Mouse (Mus musculus) cerebellum, postnatal 10 days (tissue): Measurements from ENCODE around the gene Thtpa.
A peak's percentile ranks its signal among the peaks of the same experiment; 100 is the strongest.

Source experiments
- DNase-seq, 2 experiments: peaks; one replicate each; pipeline ENCODE4 v3.0.0; 2021; ENCODE audit warnings: mixed read lengths in 2 of 2

Thtpa gene

DNA sequence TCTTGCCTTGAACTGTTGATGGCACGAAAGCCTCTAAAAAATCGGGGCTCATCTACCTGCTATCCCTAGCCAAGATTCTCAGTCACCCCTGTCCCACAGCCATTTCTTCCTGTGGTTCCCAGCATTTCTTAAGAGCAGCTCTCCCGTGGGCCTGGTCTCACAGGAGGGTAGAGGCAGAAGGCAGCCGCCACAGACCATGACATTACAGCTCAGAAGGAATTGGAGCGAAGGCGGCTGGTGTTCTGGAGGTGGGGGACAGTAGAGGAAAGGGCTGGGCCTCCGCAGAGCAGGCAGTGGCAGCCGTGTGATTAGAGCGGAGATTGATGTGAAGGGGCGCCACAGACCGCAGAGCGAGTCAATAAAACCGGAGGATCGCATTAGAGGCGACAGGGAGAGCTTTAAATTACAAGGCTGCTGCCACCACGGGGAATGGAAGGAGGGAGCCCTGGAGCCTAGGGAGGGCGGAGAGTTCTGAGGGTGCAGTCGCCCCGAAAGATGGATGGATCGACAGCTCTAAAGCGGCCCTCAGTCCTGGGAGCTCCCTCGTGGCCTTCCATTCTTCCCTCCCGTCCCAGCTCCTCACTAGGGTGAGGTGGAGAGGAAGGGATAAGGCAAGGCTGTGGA, 16.1 kb upstream of the Thtpa start:
- peak in 1 of 2 experiments; percentile 55 for DNase-seq

DNA sequence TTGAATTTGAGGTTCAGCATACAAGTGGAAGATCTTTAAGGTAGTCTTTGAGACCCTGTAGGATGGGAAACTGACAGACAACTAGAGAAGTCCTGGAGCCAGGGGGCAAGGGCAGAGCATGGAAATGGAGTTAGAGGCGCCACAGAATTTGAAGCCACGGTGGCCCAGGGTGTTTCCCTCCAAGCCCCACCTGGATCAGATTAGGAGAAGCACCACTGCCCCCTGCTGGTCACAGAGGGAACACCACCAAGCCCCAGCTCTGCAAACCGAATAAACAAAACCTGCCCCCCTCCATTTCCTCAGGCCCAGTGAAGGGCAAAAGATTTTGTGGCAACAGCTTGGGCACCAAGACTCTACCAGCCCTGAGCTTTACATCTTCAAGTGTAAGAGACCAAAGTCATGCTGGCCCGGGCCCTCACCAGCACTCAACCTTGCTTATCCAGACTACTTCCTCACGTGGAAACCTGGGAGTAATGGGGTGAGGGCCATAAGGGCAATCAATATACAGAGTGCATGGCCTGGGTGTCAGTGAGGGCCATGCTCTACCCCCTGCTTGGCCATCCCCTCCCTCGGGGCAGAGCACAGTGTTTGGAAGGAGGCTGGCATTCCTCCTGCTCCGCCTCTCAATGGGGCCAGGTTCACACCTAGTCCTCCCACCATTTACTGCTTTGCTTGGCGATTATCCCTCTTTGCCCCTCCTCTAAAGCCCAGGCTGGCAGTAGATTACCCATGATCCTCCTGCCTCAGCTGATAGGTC, 15.2 kb upstream of the Thtpa start:
- DNase-seq, result peak; percentile 92 to 95

DNA sequence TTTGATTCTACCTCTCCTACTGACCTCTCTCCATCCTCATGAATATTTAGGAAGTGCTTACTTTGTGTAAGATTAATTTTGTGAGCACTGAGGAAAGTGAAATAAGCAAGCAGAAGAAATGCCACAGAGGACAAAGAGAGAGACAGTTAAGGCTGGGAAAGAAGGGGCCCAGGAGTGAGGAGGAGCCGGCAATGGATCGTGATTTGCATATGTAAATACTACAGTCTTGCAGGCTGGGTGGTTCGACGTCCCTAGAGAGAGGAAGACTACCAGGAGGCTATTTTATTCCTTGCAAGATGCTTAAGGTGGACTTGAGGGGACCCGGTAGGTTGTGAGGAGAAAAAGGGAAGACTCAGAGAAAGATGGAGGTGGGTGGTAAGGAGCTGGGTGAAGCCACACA, 13.5 kb upstream of the Thtpa start:
- DNase-seq, result no peak

DNA sequence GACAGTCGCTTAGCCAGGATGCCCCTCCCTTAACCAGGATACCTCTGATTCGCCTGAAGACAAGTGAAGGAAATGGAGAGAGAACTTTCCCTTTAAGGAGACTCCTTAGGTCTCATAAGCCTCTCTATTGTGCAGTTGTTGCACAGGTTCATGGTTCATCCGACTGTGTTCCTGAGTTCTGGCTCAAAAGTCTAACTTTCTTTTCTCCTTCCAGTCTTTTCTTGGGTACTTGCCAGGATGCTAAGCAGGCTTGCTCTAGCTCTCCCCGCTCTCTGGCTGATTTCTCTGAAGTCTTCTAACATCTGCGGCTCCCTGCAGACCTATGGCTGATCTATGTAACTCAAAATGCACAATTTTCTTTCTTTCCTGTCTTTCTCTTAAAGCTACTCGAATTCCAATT, 11.1 kb upstream of the Thtpa start:
- no peak for DNase-seq

DNA sequence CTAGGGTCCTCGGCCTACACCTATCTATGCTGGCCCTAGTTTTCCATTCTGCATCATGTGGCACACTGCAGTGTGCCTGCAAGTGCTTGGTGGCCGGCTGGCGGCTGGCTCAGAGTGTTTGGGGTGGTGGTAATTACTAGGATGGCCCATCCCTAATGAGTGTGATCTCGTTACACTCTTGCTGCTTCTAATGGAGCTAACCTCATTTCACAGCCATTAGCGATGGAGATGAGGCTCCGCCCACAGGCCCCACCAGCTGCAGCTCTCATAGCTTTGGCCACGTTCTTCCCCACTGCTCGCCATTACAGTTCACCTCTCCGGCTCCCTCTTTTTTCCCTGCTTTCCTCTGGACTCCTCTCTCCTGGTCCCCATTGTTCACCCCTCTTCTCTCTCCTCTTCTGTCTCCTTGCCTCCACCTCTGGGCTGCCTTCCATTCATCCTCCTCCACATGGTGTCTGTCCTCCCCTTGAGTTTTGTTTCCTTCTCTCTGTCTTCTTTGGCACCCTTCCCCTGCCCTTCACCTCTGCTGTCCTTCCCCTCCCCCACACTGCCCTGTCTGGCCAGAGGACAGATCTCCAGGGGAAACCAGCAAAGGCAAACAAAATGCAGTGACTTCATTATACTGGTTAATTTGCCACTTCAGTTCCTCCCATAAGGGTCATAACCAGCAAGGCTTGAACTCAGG, 9.1 kb upstream of the Thtpa start:
- peak; percentile 61 to 70 for DNase-seq

DNA sequence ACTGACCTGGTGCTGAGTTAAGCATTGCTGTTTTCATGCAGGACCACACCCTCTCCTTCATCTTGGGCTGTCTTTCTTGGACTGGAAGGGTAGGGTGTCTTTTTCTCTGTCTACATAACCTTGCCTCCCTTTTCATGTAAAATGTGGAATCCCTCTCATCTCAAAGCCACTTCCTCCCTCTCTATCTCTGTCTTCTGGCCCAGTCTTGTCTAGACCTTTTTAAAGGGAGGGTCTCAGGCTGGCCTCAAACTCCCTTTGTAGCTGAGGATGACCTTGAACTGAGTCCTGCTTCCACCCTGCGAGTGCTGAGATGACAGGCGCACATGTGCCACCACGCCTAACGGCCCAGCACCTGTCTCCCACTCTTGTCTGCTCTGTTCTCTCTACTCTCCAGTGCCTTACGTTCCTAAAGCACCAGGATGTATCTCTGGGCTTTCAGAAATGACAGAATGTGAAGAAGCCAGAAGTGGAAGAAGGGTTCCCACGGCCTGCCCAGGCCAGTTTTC, 8.5 kb upstream of the Thtpa start:
- DNase-seq, result no peak

DNA sequence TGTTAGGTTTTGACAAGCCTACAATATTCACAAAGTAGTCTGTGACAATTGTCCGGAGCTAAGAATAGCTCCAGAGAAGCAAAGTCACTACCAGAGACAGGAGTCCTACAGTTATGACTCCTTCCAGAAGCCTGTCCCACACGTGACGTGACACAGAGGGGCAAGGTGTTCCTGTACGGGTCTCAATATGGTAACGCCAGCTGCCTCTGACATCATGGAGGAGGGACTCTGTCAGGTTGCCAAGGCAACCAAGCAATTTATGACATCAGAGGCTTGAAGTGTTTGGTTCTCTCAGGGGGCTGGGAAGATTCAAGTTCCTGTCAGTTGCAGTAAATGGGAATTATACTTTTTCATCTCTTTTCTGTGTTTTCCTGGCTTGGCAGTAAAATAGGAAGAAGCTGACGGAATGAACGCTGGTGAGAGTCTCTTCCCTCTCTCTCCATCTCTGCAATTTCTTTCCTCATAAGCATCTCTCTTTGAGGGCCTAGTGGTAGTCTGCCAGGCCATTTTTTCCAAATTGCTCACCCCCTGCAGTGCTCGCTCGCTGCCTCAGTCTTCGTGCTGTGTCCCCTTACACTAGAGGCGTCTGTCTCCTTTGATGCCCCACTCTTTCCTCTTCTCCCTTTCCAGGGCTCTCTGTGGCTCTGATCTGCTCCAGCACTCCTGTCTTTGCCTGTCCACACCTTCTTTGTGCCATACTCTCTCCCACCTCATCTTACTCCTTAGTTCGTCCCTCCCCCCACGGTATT, 5.2 kb upstream of the Thtpa start:
- DNase-seq, result peak; percentile 70 to 77

DNA sequence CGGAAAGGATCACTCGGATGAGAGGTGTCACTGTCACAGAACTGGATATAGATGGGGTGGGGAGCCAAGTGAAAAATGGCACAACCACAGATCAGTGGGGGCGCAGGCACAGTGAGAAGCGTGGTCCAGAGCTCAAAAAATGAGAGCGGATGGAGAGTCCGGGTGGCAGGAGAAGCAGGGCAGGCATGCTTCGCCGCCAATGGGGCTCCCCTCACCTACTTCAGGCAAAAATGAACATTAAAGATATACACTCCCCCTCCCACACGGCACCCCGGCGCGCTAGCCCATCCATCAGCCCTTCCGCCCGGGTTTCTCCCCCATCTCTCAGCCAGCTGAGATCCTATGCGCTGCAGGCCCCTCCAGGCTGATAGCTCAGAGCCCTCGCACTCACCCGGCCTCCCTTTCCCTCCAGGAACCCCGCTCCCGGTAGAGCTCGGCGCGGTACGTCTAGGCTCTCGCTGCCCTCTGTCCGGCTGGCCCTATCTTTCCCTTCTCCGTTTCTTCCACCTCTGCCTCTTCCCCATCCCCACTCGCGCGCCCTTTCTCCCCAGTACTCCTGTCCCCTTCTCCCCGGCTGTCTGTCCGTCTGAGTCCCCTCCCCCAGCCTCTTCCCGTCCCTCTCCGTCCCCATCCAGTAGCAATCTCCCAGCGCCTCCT, 3.2 kb upstream of the Thtpa start:
- DNase-seq, result peak; percentile 75 to 77

DNA sequence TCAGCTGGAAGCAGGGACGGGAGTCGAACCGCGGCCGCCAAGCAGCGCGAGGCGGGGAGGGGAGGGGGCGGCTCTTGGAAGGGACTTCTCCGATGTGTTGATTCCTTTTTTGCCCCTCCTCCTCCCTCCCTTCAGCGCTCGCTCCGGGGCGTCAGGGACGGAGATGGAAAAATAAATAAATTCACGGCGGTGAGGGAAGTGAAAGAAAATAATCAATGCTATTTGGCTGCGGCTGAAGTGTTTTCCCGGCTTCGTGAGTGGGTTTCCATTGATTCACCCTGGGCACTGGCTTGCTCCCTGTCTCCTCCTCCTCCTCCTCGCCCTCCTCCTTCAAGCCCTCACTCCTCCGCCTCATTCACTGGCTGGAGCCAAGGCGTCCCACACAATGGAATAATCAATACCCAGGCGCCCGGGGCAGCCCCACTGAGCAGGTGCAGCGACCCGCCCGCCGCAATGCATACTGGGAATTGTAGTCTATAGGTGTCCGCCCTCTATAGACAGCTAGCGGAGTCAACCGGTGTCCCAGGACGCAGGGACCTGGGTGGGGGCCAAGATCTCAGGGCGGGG, 2.5 kb upstream of the Thtpa start, which contains the start of gene Zfhx2:
TSS of gene Zfhx2 (minus strand) at position 314 of the 567 bp plus-strand sequence.
- peak; percentile 97 to 99 for DNase-seq

DNA sequence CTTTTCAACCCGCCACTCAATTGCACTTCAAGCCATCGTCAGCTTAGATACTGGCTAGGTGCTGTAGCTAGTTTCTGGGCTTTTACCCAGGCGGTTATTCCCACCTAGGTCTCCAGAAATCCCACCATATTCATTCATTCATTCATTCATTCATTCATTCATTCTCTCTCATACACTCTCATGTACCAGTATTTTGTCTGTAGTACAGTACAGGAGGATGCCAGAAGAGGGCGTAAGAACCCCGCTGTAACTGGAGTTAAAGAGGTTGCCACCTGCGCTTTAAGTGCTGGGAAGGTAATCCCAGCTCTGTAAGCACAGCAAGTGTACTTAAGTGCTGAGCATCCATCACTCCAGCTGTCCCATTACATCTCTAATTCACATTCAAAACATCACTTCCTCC, 657 bp upstream of the Thtpa start:
- no peak for DNase-seq

DNA sequence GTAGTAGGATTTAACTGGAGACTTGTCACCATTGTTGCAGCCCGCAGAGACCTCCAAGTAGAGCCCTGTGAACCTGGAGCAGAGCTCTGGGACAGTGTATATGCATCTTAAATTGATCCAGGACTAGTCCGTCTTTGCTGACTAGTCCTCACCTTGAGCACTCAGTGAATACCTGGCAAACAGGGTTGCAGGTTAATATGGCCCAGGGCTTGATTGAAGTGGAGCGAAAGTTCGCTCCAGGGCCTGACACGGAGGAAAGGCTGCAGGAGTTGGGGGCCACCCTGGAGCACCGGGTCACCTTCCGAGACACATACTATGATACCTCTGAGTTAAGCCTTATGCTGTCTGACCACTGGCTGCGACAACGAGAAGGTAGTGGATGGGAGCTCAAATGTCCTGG, 679 bp downstream of the Thtpa start:
- DNase-seq, result no peak

DNA sequence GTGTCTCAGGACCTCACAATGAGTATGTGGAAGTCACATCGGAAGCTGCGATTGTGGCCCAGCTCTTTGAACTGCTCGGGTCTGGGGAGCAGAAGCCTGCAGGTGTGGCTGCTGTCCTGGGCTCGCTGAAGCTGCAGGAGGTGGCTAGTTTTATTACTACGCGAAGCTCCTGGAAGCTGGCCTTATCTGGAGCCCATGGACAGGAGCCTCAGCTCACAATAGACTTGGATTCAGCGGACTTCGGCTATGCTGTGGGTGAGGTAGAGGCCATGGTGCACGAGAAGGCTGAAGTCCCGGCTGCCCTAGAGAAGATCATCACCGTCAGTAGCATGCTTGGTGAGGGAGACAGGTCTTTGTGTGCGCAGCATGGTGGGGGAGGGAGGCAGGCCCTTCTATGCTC, 1.1 kb downstream of the Thtpa start:
- no peak for DNase-seq

DNA sequence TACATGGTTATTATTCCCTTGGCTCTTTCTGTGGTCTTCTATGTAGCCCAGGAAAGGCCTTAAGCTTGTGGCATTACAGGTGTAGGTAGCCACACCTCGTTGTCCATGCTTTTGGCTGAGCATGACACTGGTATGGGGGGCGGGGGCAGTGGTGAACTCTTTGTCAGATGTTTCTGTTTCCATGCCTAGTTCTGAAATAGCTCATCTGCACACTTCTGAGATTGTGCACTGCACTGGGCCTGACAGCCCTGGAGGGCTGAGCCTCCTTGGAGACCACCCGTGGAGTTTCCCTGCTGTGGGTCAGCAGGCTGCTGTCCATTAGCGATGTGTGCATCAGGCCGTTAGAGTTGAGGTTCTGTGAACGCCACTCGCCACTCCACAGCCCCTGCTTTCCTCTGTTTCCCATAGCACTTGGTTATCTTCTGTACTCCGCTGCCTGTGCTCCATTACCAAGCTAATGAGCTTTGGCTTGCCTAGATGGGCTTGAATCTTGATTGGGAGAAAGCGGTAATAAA, 2.0 kb downstream of the Thtpa start:
- DNase-seq, result no peak

DNA sequence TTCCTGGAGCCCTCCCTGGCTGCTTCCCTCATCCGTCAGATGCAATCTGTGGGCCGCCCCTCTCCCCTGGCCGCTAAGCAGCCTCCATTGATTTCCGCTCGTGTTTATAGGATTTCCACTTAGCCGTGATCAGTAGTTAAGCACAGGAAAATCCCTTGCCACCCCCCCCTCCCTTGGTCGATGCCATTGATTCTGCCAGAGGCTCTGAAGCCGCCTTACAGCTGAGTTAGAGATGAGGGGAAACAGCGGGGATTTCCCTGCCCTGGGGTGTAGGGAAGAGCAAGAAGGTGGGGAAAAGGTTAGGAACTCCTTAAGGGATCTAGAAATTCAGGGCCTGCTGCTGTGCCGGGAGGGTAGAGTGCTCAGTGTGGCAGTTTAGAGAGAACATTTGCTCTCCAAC, 3.1 kb downstream of the Thtpa start:
- DNase-seq, result no peak

DNA sequence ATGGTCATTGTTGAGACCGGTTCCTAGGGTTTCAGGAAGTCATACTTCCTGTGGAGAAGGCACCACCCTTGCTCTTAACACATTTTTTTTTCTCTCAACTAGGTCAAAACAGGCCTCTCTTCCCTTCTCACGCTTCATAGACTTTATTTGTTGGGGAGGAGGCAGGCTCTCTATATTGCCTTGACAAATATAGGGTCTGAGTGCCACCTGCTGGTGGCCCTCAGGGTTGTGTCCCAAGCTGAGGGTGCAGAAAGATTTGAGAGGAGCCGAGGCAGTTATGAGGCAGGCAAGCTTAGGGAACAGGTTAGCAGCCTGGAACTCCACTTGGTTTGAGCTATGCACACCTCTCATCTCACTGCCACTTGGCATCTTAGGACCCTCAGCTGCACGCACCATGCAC, 3.5 kb downstream of the Thtpa start:
- DNase-seq, result peak; percentile 77 to 79

DNA sequence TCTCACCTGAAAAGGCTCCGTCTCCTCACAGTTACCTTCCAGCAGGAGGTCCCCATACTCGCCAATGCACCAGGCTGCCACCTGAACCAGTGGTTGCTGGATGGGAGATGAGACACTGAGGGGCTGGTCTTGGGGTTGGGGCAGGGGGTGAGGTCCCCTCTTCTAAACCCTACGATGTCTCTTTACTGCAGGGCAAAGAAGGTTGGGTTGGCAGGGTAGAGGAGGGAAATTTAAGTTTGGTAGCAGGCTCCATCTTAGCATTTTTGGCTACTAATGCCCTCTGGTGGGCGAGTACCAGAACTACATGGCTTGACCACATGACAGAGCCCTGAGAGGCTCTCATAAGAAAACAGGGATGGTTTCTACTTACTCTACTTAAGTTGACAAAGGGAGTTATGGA, 7.0 kb downstream of the Thtpa start:
- DNase-seq, result peak; percentile 83 to 86

DNA sequence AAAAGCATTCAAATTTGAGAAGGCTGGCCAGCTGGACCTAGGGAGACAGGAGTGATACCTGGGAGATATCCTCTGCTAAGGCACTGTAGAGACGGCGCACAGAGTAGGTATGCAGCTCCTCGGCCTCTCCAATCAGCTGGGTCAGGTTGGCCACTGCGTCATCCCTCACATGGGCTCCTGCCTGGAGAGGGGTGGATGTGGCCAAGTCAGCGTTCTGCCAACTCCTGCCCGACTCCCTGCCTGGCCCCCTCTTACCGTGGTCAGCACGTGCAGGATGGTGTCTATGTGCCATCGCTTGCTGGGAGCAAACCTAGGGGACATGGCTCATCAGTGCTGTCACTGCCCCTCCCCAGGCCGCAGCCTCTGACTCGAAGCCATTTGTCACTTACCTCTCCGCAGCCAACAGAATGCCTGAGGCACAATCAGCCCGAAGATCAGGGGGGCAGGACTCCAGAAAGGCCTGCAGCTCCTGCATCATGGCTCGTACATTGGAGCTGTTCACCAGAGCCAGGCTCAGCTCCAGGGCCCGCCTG, 7.7 kb downstream of the Thtpa start:
- DNase-seq, result peak; percentile 68 to 71

DNA sequence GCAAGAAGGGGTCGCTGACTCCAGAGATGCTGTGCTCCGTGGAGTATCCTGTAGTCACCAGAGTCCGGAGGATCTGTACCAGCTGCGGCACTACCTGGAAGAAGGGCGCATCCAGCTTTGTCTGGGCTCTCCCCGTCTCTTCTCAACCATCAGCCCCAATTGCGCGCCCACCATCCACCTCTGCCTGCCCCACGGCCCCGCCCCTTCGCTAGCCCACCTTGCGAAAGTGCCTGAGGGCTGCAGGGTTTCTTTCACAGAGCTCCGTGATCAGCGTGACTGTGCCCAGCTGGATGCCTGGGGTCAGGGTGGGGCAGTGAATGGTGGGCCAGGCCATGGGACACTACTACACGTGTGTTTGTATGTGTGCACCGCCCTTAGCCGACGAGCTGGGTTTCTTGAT, 9.8 kb downstream of the Thtpa start:
- no peak for DNase-seq

DNA sequence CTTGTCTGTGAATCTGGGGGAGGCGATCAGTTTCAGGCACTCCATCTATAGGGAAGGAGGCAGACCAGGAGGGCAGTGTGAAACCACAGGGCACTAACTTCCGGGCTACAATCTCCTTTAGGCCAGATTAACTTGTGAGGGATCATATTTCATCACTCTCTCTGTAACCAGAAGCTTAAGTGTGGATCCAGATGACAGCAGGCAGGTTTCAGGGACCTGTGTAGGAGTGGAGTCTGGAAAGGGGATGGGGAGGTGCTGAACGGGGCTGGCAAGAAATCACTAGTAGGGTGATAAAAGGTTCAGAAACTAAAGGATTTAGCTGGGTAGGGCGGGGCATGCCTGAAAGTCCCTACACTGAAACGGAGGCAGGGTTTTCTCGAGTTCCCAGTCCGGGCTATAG, 10.8 kb downstream of the Thtpa start:
- DNase-seq, result peak in 1 of 2 experiments; percentile 32

DNA sequence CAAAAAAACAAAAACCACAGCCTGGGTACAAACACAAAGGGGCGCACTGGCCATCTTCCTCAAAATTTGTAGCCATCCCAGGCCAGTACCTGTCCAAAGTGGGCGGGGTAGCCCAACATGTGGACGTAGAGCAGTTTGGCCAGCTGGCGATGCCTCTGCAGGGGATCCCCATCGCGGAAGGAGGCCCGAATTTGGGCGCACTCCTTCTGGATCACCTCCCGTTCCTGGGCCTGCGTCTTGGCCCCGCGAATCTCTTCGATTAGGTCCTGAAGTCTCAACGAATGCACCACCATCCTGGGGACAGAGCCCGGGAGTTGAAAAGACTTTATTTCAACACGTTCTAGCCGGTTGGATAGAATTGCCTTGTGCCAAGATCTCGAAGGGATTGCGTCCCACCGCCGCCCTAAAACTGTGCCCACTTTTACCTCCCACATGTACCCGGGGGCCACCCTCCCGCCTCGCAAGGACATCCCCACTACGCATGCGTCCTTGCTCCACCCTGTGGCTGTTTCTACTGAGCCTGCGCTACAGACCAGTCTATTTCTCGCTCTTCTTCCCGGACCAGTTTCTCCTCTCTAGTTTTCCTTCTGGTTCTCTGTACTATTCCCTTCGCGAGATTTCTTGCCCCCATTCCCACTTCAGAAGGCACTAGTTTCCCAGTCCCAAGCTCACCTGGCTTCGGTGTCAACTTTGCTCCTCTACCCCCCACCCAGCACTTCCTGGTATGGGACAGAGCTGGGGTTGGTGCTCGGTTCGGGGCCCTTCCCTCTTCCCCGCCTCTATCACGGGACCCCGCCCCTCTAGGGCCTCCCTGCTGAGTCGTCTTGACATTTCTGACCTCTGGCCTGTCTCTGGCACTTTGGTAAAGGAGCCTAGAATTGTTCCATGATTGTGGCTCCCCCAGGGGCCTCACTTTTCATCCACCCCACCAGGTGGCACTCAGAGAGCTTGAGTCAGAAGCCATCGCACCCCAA, 11.5 kb downstream of the Thtpa start, which contains the start of gene Ap1g2:
TSS of gene Ap1g2 (minus strand) at position 758 of the 974 bp plus-strand sequence.
- peak; percentile 88 to 92 for DNase-seq
